Mouse (Mus musculus) natural killer cell, adult 2 months (primary cell): ENCODE results near the gene Kcnd3.

ENCODE experiments used
- DNase-seq, 2 experiments: peaks; one replicate each; pipeline ENCODE4 v3.0.0; 2022; ENCODE audit warnings: low spot score in 2 of 2

Gene Kcnd3

DNA sequence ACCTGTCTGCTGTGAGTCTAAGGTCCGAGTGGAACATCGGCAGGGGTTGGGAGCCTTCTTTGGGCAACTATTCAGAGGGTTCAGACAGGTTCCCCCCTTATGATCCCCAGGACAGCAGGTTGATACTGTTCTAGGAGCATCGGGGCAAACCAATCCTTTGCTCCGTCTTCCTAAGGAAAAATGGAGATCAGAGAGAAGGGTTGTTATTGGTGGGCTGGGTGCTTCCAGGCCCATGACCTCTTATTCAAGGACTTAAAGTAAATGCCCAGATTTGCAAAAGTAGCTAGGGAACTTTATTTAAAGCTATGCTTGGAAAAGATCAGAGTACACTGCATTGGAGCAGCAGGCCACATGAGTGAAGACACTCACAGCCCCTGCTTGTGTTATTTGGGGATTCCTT, 69.5 kb downstream of the Kcnd3 start:
- no peak for DNase-seq

DNA sequence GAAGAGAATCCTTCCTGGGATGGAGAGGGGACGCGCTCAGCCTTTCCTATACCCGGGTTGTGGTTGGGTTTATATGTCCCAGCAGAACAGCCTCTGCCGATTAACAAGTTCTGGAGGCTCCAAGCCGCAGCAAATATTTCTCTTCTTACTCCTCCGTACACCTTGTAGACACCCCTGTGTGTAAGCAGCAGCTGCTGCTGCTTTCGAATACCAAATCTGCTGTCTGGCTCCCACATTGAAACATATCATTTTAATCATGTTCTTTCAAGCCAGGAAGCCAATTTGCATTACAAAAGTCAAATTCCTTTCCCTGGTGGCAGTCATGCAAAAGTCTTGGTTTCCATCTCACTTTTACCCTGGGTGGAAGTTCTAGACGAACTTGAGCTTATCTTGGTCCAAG, 76.7 kb downstream of the Kcnd3 start:
- no peak for DNase-seq

DNA sequence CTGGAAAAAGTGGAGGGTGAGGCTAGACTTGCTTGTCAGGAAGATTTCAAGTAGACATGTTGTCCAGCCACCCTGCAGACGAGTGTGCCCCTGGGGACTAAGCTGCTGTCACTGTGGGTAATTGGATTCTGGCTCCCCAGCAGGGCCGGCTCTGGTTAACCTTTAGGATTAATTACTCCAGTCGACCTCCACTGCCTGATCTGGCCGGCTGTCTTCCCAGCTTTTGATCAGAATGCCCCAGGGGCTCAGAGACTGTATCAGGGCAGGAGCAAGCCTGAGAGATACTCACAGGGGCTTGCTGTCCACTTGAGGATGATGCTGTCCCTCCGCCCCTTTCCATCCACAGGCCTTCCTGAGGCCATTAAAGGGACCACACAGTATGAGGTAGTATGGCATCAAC, 77.6 kb downstream of the Kcnd3 start:
- no peak for DNase-seq

DNA sequence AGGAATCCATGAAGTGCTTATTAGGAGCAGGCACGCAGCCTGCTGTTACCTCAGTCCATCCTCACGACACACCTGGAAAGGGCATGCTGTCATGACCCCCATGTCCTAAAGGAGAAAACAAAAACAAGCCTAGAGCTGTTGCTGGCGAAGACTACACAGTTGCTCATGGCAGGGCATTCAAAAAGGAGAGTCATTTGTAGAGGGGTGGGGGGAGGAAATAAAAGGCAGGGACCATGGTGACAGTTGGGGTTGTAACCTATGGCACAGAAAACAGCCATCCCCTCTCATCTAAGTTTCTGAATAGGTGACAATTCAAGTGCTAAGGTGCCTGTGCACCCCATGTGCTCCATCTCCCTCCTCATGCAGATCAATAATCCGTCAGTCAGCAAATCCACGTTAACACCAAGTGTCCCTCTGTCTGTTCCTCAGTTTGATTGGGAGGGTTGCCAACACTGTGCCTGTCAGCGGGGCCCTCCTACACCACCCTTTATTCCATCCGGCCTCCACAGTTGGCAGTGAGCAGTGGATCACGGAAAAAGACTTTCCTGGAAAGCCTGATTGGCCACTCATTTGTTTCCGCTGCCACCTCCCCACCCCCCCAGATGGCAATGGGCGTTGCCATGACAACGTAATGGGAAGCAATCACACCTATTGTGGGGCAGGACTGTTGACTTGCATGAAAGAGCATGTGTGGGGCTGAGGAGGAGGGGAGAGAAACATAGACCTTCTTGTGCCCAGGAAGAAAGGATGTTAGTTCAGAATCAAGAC, 78.4 kb downstream of the Kcnd3 start:
- no peak for DNase-seq

DNA sequence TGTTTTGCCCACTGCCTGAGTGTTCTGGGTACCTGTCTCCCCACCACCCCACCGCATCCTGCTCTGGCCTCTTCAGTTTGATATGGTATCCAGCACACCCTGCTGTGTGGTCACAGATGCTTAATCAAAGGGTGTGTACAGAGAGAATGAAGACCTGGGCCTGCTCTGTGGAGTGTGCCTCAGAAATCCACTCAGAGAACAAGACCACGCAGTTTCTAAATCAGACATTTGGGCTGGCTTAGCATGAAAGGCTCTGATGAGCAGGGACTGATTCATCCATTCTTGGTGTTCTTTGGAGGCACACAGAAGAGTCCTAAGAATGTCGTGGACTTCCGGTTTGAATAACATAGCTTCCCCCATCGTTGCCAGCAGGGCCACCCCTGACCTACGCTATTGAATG, 86.3 kb downstream of the Kcnd3 start:
- DNase-seq: no peak

DNA sequence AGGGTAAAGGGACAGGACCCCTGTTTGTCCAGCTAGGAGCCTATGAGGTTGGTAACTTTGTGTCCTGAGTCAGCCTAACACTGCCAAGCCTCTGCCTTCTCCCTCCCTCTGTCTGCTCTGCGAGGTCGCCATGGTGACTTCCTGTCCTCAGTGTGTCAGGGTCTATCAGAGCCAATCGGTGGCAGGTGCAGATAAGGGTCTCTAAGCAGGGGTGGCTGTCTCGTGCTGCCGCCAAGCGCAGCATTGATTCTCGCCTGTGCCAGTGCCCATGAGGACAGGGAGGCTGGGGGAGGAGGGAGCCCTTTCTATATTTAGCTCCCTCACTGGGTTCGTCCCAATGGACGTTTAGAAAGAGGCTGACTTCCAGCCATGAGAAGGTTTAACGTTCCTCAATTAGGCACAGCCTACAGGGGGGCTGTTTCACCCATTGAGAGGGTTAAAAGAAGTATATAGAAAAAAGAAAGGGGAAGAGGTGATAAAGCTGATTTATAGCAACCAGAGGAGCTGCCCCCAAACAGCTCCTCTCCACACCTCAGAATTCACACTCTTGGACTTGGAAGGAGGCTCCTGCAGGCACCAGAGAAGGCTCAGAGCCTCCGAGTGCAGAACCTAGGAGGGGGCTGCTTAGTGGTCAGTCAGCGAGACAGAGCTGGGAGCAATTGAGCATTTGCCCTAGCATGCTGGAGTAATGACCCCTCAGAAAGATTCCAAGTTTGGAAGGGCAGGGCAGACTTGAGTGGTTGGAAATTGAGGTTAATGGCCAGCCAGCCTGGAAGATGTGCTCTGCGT, 86.9 kb downstream of the Kcnd3 start:
- no peak for DNase-seq

DNA sequence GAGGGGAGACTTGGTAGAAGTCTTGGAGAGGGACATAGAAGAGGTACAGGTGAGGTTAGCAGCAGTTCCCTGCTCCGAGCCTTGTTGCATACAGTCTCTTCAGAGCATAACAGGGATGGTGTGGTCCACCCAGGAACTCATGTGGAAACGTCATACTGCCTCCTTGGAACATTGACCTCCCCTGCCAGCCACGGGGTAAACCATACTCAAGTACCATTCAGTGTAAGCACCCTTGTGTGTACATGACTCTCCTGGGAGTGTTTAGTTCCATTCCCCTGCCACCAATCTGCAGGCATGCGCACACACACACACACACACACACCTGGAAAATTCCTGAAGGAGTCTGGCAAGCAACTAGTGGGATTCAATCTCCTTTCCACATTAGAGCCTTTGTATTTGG, 90.6 kb downstream of the Kcnd3 start:
- DNase-seq: no peak

DNA sequence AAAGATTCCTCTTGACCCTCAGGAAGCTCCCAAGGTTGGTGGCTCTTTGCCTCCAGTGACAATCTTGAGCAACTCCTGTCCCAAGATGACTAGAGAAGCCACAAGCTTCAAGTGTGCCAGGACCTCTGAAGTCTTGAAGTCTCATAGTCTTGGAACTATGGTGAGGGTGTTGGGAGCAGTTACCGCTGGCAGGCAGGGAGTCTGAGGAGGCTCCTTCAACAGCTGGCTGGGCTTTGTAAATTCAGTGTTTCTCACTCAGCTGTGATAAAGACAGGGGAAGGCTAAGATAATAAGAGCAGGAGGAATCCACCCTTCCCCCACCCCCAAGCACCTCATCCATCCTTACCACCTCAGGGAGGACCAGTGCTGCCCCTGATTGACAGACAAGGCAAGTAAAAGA, 92.0 kb downstream of the Kcnd3 start:
- no peak for DNase-seq

DNA sequence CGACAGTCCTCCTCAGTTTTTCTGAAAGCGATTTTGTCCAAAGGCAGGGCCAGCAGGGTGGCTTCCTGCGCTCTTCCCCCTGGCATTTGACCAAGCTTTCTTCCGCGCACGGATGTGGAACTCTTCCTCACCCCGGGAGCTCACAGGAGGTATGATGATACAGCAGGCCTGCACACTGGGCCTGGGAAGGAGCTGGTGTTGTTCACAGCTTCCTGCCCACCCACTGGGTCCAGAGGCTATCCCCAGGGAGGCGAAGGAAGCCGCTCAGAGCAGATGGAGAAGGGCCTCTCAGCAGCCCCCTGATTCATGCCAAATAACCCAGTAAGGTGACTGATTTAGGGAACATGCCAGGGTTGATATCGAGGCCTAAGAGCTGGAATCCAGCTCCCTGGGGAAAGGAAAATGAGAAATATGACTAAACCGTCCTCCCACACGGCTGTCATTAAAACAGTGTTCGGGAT, 94.5 kb downstream of the Kcnd3 start:
- no peak for DNase-seq

DNA sequence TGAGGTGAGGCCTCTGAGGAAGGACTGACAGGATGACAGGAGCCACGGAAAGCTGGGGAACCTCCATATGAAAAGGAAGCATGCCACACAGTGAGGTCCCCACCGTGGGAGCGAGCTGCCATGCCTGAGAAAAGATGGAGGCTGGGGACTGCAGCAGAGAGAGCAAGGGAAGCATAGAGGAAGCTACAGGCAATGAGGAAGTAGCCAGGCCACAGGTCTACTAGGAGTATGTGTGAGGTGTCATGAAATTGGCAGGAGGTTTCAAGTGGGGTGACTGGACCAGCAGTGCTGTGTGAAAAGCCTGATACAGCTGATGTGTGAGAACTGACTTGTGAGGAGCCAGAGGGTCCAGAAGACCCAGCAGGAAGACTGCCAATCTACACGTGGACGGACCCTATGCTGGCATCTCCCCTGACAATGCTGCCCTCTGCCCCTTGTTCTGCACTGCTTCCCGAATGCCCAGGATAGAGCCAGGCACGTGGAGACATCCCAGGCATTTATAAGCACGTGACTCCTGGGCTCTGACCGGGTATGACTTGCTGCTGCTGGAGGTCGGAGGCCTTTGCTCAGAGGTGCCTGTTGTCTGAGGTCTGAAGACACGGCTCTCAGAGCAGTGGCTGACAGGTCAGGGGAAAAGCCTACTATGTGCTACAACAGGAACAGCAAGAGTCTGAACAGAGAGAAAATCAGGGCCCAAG, 96.1 kb downstream of the Kcnd3 start:
- no peak for DNase-seq

DNA sequence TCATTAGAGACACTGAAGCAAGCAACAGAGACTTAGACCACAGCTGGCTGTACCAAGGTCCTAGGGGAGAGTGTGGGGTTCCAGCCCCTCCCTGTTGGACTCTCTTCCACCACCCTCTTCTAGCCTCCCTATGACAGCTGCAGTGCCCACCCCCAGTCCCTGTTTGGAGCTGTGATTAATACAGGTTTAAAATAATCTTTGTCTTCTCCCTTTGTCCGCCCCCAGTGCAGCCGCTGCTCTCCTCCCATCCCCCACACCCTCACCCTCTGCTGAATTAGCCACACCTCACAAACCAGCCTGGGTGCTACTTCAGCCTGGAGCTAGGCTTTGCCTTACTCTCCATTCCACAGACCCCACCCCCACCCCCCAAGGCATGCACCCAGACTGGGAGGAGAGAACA, 107.3 kb downstream of the Kcnd3 start:
- no peak for DNase-seq

DNA sequence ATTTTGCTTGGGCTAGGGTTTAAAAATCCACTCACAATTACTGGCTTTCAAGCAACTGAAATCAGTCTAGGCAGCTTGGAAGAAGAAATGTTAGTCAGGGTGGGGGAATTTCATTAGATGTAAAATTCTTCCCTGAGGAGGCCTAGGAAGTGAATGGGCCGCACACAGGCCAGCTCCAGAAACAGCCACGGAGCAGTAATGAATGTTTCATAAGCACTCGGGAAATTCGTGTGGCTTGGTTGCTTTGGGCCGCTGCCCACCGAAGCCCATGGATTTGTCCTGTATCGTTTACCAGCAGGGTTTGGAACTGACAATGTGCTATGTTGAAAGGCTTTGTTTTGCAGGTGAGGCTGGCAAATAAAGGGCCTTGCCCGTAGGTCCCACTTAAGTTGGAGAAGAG, 114.8 kb downstream of the Kcnd3 start:
- DNase-seq: no peak

DNA sequence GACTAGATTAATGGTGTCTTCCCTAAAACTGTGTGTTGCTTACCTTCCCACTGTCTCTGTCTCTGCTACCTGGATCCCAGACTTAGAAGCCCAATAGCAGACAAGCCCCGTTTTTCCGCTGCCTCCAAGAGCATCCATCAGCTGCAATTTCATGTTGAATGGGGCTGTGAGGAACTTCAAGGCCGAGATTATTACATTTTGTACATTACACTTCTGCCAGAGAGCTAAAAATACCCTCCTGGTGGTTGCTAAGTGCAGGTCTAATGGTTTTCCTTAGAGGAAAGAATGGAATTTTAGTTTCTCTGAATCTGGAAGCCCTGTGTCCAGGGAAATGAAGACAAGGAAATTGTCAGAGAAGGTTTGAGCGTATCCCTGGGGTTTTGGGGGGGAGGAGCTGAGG, 115.3 kb downstream of the Kcnd3 start:
- DNase-seq: no peak

DNA sequence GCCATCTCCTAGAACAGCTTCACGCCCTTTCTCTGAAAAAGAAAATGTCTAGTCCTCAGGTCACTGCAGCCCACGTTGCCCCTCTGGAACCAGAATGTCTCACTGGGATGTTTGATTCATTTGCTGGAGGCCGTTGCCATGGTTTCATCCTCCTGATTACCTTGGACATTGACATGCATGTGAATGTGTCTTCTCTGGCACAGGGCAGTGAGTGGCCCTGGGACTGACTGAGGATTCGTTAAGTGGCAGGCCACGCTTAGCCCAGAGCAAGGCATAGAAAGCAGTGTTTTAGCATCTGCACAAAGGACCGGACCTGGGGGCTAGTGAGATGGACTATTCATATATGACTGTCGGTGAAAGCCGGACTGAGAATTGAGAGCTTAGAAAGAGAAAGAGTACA, 116.3 kb downstream of the Kcnd3 start:
- no peak for DNase-seq

DNA sequence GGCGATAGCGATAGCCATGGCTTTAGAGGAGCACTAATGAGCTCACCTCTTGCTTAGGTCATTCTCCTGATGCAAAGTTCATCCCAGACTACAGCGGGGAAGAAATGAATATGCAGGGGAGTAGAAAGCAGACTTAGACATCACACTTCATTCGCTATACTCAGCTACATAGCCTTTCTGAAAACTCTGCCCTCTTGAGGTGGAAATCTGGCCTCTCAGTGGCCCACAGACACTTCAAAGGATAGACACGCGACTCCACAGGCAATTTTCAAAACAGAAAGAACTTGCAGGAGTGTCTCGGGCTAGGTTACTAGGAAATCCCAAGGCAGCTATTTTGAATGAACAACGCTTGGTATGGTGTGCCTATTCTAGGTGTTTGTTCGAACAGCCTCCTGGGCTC, 116.7 kb downstream of the Kcnd3 start:
- DNase-seq: no peak

DNA sequence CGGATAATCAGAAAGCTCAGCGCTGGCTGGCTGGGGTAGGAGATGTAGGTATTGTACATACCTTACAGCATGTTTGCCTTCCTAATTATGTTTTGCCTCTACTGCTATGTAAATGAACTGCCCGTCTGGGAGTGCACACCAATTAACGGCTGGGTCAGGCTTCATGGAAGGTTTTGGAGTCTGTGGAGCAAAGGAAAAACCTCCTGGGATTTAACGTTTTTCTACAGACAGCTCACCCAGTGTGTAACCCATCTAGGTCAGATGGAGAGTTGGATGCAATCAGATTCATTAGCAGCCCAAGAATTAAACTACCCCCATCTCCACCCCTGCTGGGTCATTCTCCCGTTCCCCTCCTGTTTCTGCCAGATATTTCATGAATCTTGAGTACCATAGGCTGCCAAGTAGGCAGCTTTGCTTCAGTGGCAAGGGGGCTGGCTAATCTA, 117.2 kb downstream of the Kcnd3 start:
- DNase-seq: no peak

DNA sequence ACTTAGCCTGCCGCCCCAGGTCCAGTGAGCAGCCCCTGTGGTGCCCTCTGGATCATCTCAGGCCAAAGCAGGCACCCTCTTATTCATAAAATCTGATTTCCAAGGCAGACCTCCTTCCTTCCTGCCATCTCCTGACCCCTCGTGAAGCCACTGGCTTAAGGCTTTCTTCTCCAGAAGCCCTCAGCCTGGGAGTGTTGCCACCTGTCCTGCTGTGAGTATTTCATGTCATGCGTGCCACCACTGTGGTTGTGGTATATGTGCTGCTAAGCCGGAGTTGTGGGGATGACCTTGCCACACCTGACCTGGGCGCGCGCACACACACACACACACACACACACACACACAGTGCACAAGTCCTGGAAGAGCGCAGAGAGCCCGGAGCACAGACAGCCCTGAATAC, 117.8 kb downstream of the Kcnd3 start:
- DNase-seq: no peak

DNA sequence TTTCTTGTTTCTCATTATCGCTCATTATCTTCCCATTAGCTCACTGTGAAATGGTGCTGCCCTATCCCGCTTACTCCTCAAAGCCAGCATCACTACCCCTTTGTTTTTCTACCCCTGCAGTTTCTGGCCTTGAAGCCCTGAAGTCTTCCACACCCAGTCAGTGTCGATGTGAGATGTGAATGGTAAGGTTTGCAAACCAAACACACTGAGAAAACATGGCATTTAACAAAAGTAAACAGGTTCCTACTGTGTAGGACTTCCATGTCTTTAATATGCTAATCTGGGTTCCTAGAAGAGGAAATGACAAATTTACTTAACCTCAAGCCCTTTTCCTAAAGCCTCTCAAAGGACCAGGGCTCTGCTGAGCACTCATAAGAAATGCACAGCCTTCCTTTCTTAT, 118.7 kb downstream of the Kcnd3 start:
- DNase-seq: no peak

DNA sequence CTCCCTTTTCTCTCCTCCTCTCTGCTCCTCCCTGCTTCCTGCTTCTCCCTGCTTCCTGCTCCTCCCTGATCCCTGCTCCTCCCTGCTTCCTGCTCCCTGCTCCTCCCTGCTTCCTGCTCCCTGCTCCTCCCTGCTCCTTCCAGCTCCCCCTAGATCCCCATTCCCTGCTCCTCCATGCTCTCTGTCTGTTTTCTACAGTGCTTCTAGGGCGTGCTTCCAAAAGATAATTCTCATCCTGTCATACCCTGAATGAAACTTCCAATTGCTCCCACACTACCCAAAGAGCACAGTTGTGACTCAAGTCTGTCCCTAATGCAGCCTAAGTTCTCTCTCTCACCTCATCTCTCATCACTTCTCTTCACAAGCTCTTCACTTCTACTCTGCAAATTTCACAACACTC, 119.8 kb downstream of the Kcnd3 start:
- no peak for DNase-seq

DNA sequence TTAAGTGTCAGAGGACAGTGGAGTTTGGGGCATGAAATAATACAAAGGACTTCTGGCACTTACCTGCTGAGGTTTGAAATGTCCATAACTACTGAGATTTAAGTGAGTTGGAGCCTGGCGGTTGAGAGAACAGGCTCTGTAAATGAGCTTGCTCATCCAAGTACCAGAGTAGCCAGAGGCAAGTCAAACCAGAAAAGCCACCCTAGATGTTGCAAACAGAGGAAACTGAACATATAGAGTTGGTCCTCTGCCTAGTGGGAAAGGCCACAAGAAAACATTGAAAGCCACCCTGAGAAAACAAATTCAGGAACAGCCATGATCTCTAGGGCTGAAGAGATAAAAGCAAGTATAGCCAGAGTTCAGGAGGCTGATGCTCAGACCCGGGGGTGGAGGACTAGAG, 121.0 kb downstream of the Kcnd3 start:
- no peak for DNase-seq

DNA sequence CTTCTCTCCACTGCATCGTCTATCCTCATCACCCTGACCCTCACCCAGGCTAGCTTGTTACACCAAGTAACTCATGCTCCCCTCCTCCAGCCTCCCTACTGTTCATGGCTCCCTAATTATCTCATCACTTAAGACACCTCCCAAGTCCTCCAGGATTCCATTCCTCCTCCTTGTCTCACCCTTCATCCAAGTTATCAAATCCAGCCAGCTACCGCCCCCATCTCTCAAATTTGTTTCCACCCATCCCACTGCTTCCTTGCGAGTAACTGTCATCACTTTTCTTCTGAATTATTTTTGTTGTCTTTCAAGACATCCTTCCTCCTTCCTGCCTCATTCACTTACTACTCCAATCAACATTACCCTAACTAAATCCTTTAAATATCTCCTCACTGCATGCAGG, 126.2 kb downstream of the Kcnd3 start:
- no peak for DNase-seq

DNA sequence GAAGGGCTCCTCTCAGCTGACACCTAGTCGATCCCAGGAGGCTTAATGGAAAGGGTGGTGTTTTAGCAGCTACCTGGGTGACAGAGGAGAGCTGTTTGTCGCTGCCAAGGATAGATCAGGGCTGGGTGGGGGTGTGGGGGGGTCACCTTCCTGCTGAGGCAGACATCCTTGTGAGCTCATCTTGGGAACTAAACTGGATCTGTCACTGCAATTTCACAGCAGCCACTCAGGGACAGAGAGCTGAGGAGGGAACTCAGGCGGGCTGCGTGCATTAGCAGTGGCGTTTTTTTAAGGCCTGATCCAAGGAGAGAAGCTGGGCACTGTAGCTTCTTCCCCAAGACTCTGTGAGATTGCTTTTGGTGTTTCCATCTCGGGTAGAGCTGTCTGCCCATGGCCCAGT, 129.0 kb downstream of the Kcnd3 start:
- no peak for DNase-seq

DNA sequence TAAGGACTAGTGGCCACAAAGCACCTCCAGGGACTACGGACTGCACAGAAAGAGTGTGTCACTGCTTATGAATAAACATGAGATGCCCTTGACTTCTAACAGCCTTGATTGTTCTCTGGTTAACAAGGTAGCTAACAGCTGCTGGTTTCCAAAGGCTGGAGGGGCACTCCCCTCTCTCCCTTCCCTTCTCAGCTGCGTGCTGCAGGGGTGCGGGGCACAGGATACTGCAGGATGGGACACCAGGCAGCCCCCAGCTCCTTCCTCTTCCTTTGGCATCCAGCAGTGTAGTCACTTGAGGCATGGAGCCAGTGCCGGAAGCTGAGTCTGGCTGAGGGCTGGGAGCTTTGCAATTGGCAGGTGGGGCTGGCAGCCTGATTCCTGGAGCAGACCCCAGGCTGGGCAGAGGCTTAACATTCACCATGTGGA, 133.6 kb downstream of the Kcnd3 start:
- DNase-seq: no peak
